Mouse (Mus musculus): ENCODE data around the gene Mst1. TPM values are rescaled to one million over a fixed set of nuclear protein-coding genes. Genes with fewer than 3 reads are reported as not detected.

The Mst1 gene
- polyA plus RNA-seq, 1 experiment: not detected

- Histone ChIP-seq H3K27ac (replicated peaks; ENCODE audit: low read depth, low read length) (no peak overlapping the region), H3K4me3 (ENCODE audit: insufficient read depth, low read depth, low read length) (no peak overlapping the region), H3K4me1 (ENCODE audit: control insufficient read depth, insufficient read depth, insufficient read length, low read length) (no peaks in the 10 kb centered on the region)
Observed at GRCm38 (mm10) chr9:108105549-108105863, 25.3 kb downstream of the Mst1 start.

DNA sequence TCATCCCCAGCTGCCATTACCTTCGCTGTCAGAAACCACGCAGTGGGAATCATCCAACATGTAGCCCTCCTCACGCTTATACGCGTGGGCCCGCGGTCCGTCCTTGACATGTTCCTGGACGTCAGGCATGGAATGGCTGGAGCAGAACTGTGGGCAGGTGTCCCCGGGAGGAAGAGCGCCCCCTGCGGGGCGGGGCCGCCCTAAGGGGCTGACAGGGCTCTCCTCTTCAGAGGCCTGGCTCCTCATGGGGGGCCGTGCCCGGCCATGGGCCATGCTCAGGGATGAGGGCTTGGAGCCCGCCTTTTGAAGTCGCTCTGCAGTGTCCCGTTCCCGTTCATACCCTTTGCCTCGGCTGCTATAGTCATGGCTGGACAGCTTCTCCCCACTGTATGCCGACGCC lies 25.9 kb downstream of the Mst1 start:
- Histone ChIP-seq H3K4me3 (ENCODE audit: insufficient read depth, low read depth, low read length) (no peak overlapping the region), H3K4me1 (ENCODE audit: control insufficient read depth, insufficient read depth, insufficient read length, low read length) (no peaks in the 10 kb centered on the region), H3K27ac (replicated peaks; ENCODE audit: low read depth, low read length) (no peak overlapping the region)

GRCm38 (mm10) chr9:108107867-108108266 lies 27.6 kb downstream of the Mst1 start:
- Histone ChIP-seq H3K27ac (replicated peaks; ENCODE audit: low read depth, low read length) (no peak overlapping the region), H3K4me3 (ENCODE audit: insufficient read depth, low read depth, low read length) (no peak overlapping the region), H3K4me1 (ENCODE audit: control insufficient read depth, insufficient read depth, insufficient read length, low read length) (no peaks in the 10 kb centered on the region; the same call in 1 of the 2 replicates)

GRCm38 (mm10) chr9:108110160-108110559 lies 29.9 kb downstream of the Mst1 start:
- Histone ChIP-seq H3K4me3 (ENCODE audit: insufficient read depth, low read depth, low read length) (no peak overlapping the region), H3K4me1 (ENCODE audit: control insufficient read depth, insufficient read depth, insufficient read length, low read length) (no peaks in the 10 kb centered on the region; the same call in 1 of the 2 replicates), H3K27ac (replicated peaks; ENCODE audit: low read depth, low read length) (no peak overlapping the region)

GRCm38 (mm10) chr9:108111101-108111592 lies 30.9 kb downstream of the Mst1 start:
- Histone ChIP-seq H3K4me1 (ENCODE audit: control insufficient read depth, insufficient read depth, insufficient read length, low read length) (no peaks in the 10 kb centered on the region; the same call in 1 of the 2 replicates), H3K27ac (replicated peaks; ENCODE audit: low read depth, low read length) (no peak overlapping the region), H3K4me3 (ENCODE audit: insufficient read depth, low read depth, low read length) (peak overlapping the region; percentile 20)

GRCm38 (mm10) chr9:108111593-108112121 lies 31.4 kb downstream of the Mst1 start:
- Histone ChIP-seq H3K27ac (replicated peaks; ENCODE audit: low read depth, low read length) (no peak overlapping the region), H3K4me1 (ENCODE audit: control insufficient read depth, insufficient read depth, insufficient read length, low read length) (no peaks in the 10 kb centered on the region; the same call in 1 of the 2 replicates), H3K4me3 (ENCODE audit: insufficient read depth, low read depth, low read length) (no peak overlapping the region)

DNA sequence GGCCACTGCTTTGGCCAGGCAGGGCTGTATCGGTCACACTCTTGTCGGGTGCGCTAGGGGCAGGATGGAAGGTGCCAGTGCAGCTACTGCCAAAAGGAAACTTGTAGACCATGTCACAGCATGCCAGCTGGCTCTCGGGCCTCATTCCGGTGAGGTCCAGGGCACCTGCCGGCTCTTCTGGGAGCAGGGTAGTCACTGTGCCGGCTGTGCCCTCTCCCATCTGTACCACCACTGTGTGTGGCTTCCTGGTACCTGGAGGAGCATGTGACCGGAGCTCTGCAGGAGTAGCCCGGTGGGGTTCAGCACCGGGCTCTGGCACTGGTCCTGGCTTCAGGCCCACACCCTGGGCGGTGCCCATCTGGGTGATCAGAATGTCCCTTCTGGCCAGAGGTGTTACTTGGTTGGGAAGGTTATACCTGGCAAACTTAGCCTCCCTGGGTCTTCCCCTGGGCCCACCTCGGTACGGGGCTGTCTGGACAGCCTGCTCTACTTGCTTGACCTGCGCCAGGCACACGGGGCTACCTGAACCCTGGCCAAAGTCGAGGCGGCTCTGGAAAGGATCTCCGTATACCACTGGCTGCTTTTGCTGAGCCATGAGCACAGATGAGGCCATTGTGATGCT lies 32.6 kb downstream of the Mst1 start:
- Histone ChIP-seq H3K4me1 (ENCODE audit: control insufficient read depth, insufficient read depth, insufficient read length, low read length) (no peaks in the 10 kb centered on the region; the same call in 1 of the 2 replicates), H3K27ac (replicated peaks; ENCODE audit: low read depth, low read length) (no peak overlapping the region), H3K4me3 (ENCODE audit: insufficient read depth, low read depth, low read length) (no peak overlapping the region)

DNA sequence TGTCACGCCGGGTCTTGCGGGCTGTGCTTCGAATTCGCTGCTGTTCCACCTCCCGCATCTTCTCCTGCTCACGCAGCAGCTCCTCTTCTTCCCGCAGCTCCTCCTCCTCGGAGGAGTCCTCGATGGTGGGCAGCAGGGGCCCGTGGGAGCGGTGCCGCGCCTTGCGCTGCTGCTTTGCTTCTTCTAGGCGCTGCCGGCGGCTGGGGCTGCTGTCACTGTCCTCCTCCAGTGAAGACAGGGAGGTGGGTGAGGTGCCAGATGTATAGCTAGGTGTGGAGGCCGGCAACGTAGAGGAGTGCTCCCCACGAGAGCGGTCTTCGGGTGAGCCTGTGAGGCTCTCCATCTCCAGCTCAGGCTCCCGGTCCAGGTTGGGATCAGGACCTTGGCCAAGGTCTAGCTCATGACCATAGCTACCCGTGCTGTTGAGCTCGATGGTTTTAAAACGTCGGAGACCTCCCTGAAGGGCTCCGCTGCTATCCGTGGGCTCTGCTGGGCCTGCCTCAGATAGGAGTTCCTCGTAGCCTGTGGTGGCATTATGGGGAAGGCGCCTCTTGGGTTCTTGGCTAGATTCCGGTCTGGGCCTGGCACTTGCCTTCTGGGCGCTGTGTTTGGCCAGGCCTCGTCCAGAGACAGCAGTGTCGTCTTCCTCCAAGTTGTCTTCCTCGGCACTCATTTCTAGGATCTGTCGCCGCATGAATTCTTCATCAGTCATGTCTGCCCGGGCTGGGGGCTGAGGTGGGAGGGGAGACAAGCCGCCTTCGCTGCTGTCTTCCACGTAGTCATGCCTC lies 35.2 kb downstream of the Mst1 start:
- peaks cover 7% of the 10 kb centered on the region for H3K4me1 ChIP-seq (ENCODE audit: control insufficient read depth, insufficient read depth, insufficient read length, low read length)
- no peak overlapping the region for H3K27ac ChIP-seq (replicated peaks; ENCODE audit: low read depth, low read length)
- H3K4me3 ChIP-seq (ENCODE audit: insufficient read depth, low read depth, low read length): no peak overlapping the region

GRCm38 (mm10) chr9:108117143-108117542 lies 36.9 kb downstream of the Mst1 start:
- H3K27ac ChIP-seq (replicated peaks; ENCODE audit: low read depth, low read length): no peak overlapping the region
- H3K4me1 ChIP-seq (ENCODE audit: control insufficient read depth, insufficient read depth, insufficient read length, low read length): peaks cover 13% of the 10 kb centered on the region
- H3K4me3 ChIP-seq (ENCODE audit: insufficient read depth, low read depth, low read length): no peak overlapping the region

DNA sequence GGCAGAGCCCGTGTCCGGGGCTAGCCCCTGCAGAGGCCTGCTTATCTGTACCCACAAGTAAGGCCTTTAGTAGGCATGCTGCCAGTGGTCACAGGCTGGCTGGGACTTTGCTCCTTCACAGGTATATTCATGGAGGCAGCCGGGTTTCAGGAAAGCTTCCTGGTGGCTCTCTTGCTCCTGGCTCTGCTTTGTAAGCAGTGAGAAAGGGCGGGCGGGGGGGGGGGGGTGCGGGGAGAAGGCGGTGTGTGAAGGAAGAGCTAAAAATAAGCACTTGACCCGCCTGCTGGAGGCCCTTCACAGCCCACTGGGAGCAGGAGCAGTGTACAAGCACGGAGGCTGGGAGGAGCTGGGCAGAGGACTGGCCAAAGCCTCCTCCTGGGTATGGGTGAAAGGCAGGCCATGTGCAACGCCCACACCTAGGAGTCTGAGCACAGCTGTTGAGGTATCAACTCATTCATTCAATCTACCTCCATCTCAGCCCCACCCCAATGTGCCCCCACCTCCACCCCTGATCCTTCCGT lies 39.7 kb downstream of the Mst1 start:
- Histone ChIP-seq H3K4me3 (ENCODE audit: insufficient read depth, low read depth, low read length) (no peak overlapping the region), H3K4me1 (ENCODE audit: control insufficient read depth, insufficient read depth, insufficient read length, low read length) (peaks cover 13% of the 10 kb centered on the region), H3K27ac (replicated peaks; ENCODE audit: low read depth, low read length) (peak overlapping the region; percentile 45; the same call in 1 of the 2 replicates)

DNA sequence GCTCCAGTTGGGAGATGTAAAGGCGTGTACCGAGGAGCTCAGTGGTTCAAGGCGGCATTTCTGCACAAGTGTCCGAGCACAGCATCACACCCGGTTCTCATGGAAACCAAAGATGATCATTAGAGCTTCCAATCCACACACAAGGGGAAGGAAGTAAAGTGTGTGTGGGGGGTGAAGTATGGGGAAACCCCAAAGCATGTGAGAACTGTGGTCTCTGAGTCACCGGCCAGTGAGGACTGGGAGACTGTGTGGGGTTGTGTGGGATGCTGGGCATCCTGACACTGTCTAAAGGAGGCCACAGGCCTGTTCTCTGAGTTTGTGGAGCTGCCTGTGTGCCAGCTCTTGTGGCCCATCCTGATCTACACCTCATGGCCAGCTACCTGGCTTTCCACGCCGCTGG lies 40.4 kb downstream of the Mst1 start:
- Histone ChIP-seq H3K4me3 (ENCODE audit: insufficient read depth, low read depth, low read length) (no peak overlapping the region), H3K4me1 (ENCODE audit: control insufficient read depth, insufficient read depth, insufficient read length, low read length) (peaks cover 13% of the 10 kb centered on the region), H3K27ac (replicated peaks; ENCODE audit: low read depth, low read length) (0 out of 2 replicates have a peak overlapping the region, but pooled peaks have one; percentile 20)

DNA sequence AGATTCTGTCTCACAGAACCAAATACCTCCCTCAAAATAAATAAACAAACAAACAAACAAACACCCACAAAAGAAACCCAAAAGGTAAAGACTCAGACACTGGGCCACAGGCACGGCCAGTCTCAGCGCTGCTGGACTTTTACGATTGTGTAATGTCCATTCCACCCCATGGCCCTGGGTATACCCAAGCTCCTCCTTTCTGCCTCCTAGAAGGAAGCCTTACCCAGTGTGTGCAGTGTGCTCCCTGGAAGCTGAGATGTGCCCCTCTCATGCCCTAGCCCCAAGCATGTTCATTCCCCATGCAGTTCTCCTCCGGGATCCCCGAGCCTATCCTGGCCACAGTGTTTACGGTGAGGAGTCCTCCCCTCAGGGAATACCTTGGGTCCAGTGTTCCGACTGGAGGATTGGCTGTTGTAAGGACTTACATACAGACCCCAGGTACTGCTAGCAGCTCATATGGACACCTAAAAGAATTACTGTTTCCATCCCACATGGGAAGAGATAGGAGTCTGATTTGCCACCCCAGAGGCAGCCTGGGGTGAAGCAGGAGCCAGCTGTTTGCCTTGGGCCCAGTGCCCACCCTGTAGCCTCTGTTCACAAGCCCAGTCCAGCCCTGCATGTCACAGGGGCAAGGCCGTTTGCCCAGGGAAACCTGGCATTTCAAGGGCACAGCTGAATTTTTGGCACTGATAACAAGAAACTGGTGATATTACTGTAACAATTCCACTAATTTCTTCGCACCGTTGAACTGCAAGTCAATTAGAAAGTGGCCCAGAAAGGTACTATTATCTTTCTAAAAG lies 41.1 kb downstream of the Mst1 start:
- Histone ChIP-seq H3K27ac (replicated peaks; ENCODE audit: low read depth, low read length) (peak overlapping the region; percentile 20; the same call in 1 of the 2 replicates), H3K4me1 (ENCODE audit: control insufficient read depth, insufficient read depth, insufficient read length, low read length) (peaks cover 13% of the 10 kb centered on the region), H3K4me3 (ENCODE audit: insufficient read depth, low read depth, low read length) (no peak overlapping the region)

DNA sequence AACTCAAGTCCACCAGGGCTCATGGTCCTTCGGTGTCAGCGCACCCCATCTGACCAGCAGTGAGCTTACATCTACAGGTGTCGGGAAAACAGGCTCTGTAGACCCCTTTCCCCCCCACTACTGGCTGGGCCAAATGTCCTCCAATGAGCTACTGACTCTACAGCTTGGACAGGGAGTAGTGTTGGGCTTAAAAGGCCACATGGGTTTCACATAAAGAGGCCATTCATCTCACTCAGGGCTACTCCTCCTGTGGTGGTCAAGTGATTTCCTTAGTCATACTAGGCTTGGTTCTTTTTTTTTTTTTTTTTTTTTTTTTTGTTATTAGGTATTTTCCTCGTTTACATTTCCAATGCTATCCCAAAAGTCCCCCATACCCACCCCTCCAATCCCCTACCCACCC lies 43.7 kb downstream of the Mst1 start:
- Histone ChIP-seq H3K4me1 (ENCODE audit: control insufficient read depth, insufficient read depth, insufficient read length, low read length) (peaks cover 13% of the 10 kb centered on the region), H3K4me3 (ENCODE audit: insufficient read depth, low read depth, low read length) (no peak overlapping the region), H3K27ac (replicated peaks; ENCODE audit: low read depth, low read length) (no peak overlapping the region)

- Histone ChIP-seq H3K4me3 (ENCODE audit: insufficient read depth, low read depth, low read length) (no peak overlapping the region), H3K4me1 (ENCODE audit: control insufficient read depth, insufficient read depth, insufficient read length, low read length) (peaks cover 3% of the 10 kb centered on the region), H3K27ac (replicated peaks; ENCODE audit: low read depth, low read length) (no peak overlapping the region)
Observed at GRCm38 (mm10) chr9:108125731-108126130, 45.5 kb downstream of the Mst1 start.
